Mouse (Mus musculus) liver, embryonic 14.5 days (tissue): Measurements from ENCODE around the gene Tufm.

Experiments used
- CTCF ChIP-seq: IDR thresholded peaks from 2 replicates; pipeline ENCODE4 v1.5.1; 2016; ENCODE audit warnings: antibody characterized with exemption, low read depth, control low read depth
- EP300 ChIP-seq: IDR thresholded peaks from 2 replicates; pipeline ENCODE4 v1.6.1; 2016; ENCODE audit warnings: antibody characterized with exemption, low read depth

GRCm38 (mm10) chr7:126465246-126466030 lies 21.7 kb upstream of the Tufm start:
- TF ChIP-seq CTCF, result no peak
- no peak for TF ChIP-seq EP300
